Mouse (Mus musculus) erythroblast, embryonic 14.5 days (primary cell): Measurements from ENCODE around the gene Cryba2.

Experiments used
- GATA1 ChIP-seq: IDR thresholded peaks from 2 replicates; pipeline ENCODE4 v1.6.1; 2012; ENCODE audit warnings: low read length, inconsistent platforms, mixed read lengths
- TAL1 ChIP-seq: IDR thresholded peaks from 3 replicates; pipeline ENCODE4 v1.6.1; 2012; ENCODE audit warnings: low read length, inconsistent platforms, mixed read lengths

DNA sequence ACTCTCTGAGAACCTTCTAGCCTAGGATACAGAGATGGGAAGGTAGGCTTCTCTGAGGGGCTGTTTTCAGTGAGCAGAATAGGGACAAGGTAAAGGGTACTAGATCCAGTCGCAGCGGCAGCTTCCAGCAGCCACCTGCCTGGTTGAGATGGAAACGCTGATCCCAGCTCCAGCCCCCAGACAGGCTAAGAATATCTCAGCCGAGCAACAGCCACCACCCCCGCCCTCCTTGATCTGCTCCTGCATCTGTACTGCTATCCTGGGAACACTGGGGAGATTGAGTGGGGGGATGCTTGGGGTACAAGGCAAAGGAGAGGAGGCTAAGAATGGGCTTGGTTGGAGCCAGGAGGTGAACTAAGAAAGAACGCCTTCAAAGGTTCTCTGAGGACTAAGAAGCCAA, 42.7 kb downstream of the Cryba2 start:
- no peak for TF ChIP-seq TAL1
- TF ChIP-seq GATA1: no peak
